In genomic region chr14:25207422-25207821, GRCm38 (mm10) we compare ENCODE assay signal across 10 mouse cellular contexts.
DNase-seq lines count a peak whose midpoint lies in the region; TF ChIP-seq lines count a peak whose summit lies in the region.
"Had no signal": no experiment of that assay in that cellular context is flagged by ENCODE, and none has a peak within 500 bp of the region (broad histone marks: within the 10 kb centered on the region; RNA-seq: fewer than 3 reads in every experiment).

No protein-coding gene starts in this region.

- DNase-seq in kidney, adult 11 months: peak; percentile 66
- DNase-seq in kidney, postnatal 10 days: no peak
- peak; percentile 51 for DNase-seq in kidney, adult 2 months
- DNase-seq in limb, embryonic 10.5 days (ENCODE audit: low spot score): no peak
- DNase-seq in lung, adult 18-20 months: no peak
- DNase-seq in gastrocnemius, postnatal 25 days: no peak
- DNase-seq: thymus, adult 18-20 months had no signal

- peak overlapping the region; percentile 56 for H3K27ac ChIP-seq in kidney, adult 2 months (ENCODE audit: insufficient read depth, low read depth, low read length)
- H3K27ac ChIP-seq in limb, embryonic 10.5 days: peak overlapping the region; percentile 75
- H3K27ac ChIP-seq in small intestine, adult 2 months (ENCODE audit: insufficient read depth, low read depth, low read length): peak overlapping the region; percentile 88
- H3K27ac ChIP-seq: liver, embryonic 14.5 days had no signal

- H3K9me3 ChIP-seq in limb, embryonic 10.5 days (replicated peaks): no peaks in the 10 kb centered on the region

- H3K27me3 ChIP-seq in kidney, adult 2 months (replicated peaks; ENCODE audit: control insufficient read depth, insufficient read depth, low read length): no peaks in the 10 kb centered on the region
- no peaks in the 10 kb centered on the region for H3K27me3 ChIP-seq in limb, embryonic 10.5 days (ENCODE audit: low read depth, poor library complexity, severe bottlenecking)
- H3K27me3 ChIP-seq in small intestine, adult 2 months (ENCODE audit: control insufficient read depth, insufficient read depth, low read length): no peaks in the 10 kb centered on the region
- H3K27me3 ChIP-seq: CH12.LX had no signal

- no peak overlapping the region for H3K4me3 ChIP-seq in kidney, adult 2 months (ENCODE audit: insufficient read depth, low read depth, low read length)
- no peak overlapping the region for H3K4me3 ChIP-seq in limb, embryonic 10.5 days
- no peak overlapping the region for H3K4me3 ChIP-seq in small intestine, adult 2 months (ENCODE audit: low read depth, low read length)

- H3K36me3 ChIP-seq in kidney, adult 2 months (ENCODE audit: control insufficient read depth, insufficient read depth, low read length): no peaks in the 10 kb centered on the region
- no peaks in the 10 kb centered on the region for H3K36me3 ChIP-seq in limb, embryonic 10.5 days
- no peaks in the 10 kb centered on the region for H3K36me3 ChIP-seq in small intestine, adult 2 months (ENCODE audit: control insufficient read depth, insufficient read depth, low read length)

- peaks cover 37% of the 10 kb centered on the region for H3K4me1 ChIP-seq in kidney, adult 2 months (ENCODE audit: control insufficient read depth, insufficient read depth, low read length)
- peaks cover 42% of the 10 kb centered on the region for H3K4me1 ChIP-seq in limb, embryonic 10.5 days
- peaks cover 50% of the 10 kb centered on the region for H3K4me1 ChIP-seq in small intestine, adult 2 months (ENCODE audit: control insufficient read depth, insufficient read depth, insufficient read length, low read length)

- no peak for TF ChIP-seq POLR2A in kidney, adult 2 months (IDR thresholded peaks at IDR 0.05; ENCODE audit: low read depth, low read length)
- TF ChIP-seq POLR2A in small intestine, adult 2 months (IDR thresholded peaks at IDR 0.05; ENCODE audit: low read depth, low read length): no peak

- whole genome bisulfite sequencing in kidney, adult 2 months: 45% methylated on average over 5 of the region's 5 CpGs
- 55% methylated on average over 5 of the region's 5 CpGs for WGBS in limb, embryonic 10.5 days
- 37% methylated on average over 5 of the region's 5 CpGs for WGBS in small intestine, adult 2 months

- TF ChIP-seq CTCF in kidney, adult 2 months (conservative IDR thresholded peaks at IDR 0.05; ENCODE audit: insufficient read depth, insufficient read length, low read depth, low read length): no peak
- TF ChIP-seq CTCF in small intestine, adult 2 months (IDR thresholded peaks at IDR 0.05; ENCODE audit: extremely low read depth, insufficient read length, insufficient replicate concordance, low read depth, low read length): no peak

Comparison
In these comparisons a context has a peak if more than half of its experiments do, and no peak if none do; other contexts are left out.
1. DNase-seq: peak in kidney, adult 11 months (single experiment) and kidney, adult 2 months (single experiment); none in kidney, postnatal 10 days (single experiment), limb, embryonic 10.5 days (single experiment), lung, adult 18-20 months (0 of 2) and gastrocnemius, postnatal 25 days (single experiment).
2. Peak in every context shown above with its lines, with median percentiles within 50 percentile points of each other: H3K27ac ChIP-seq.